Mouse (Mus musculus) layer of hippocampus, postnatal 14 days (tissue): Measurements from ENCODE around the gene Gbp8. TPM values are rescaled to one million over a fixed set of nuclear protein-coding genes. Genes with fewer than 3 reads are reported as not detected.
A peak's percentile ranks its signal among the peaks of the same experiment; 100 is the strongest.
"Not testable (repeated sequence)": the region's sequence is repeated elsewhere in the genome, so short reads cannot be mapped to it uniquely, and the experiment has no call there.

ENCODE experiments used
- DNase-seq, 2 experiments: peaks; one replicate each; pipeline ENCODE4 v3.0.0; 2021 to 2022; ENCODE audit warnings: low spot score in 2 of 2, mixed read lengths in 1 of 2
- long read RNA-seq, 2 experiments: library from polyadenylated mRNA; stranded (forward); transcript quantifications; one replicate each; pipeline ENCODE4 v2.0.0; 2021
- total RNA-seq, 2 experiments: library from RNA; stranded (reverse); gene quantifications; 2 replicates each; pipeline ENCODE4 v1.2.3; 2021

Gbp8 gene
- under 1 TPM; 0.18 to 0.21 TPM for total RNA-seq
- long read RNA-seq, experiment 1, result 0 reads
- long read RNA-seq, experiment 2, result 0 reads

GRCm38 (mm10) chr5:105139409-105140088 is at the start of gene Gbp8, which contains the start of the genes Gbp9 and Gbp4:
Gene Gbp8 (minus strand): TSS chr5:105139540.
Gene Gbp9 (minus strand): TSS chr5:105139539.
Gene Gbp4 (minus strand): TSS chr5:105139586.
- DNase-seq, result not testable (repeated sequence)

GRCm38 (mm10) chr5:105181446-105181845 is 42.1 kb upstream of the Gbp8 start:
- no peak for DNase-seq

GRCm38 (mm10) chr5:105156582-105156981 is 17.2 kb upstream of the Gbp8 start:
- no peak for DNase-seq

GRCm38 (mm10) chr5:105154049-105154448 is 14.7 kb upstream of the Gbp8 start:
- no peak for DNase-seq

GRCm38 (mm10) chr5:105148062-105148461 is 8.7 kb upstream of the Gbp8 start:
- not testable (repeated sequence) for DNase-seq

- no peak for DNase-seq
Observed at GRCm38 (mm10) chr5:105146447-105146846, 7.1 kb upstream of the Gbp8 start.

- DNase-seq, result not testable (repeated sequence)
Observed at GRCm38 (mm10) chr5:105145731-105146130, 6.4 kb upstream of the Gbp8 start.

- DNase-seq, result not testable (repeated sequence)
Observed at GRCm38 (mm10) chr5:105140089-105140810, 910 bp upstream of the Gbp8 start.

GRCm38 (mm10) chr5:105138906-105139305 is 434 bp downstream of the Gbp8 start:
- no peak for DNase-seq

GRCm38 (mm10) chr5:105136706-105137304 is 2.5 kb downstream of the Gbp8 start:
- DNase-seq, result not testable (repeated sequence)

GRCm38 (mm10) chr5:105121731-105122130 is 17.6 kb downstream of the Gbp8 start:
- peak in 1 of 2 experiments; percentile 24 for DNase-seq

GRCm38 (mm10) chr5:105115740-105116139 is 23.6 kb downstream of the Gbp8 start:
- no peak for DNase-seq

- no peak for DNase-seq
Observed at GRCm38 (mm10) chr5:105114696-105115095, 24.6 kb downstream of the Gbp8 start.

- DNase-seq, result no peak
Observed at GRCm38 (mm10) chr5:105113656-105114055, 25.7 kb downstream of the Gbp8 start.

- DNase-seq, result peak in 1 of 2 experiments; percentile 14
Observed at GRCm38 (mm10) chr5:105110271-105110852, 29.0 kb downstream of the Gbp8 start.

- not testable (repeated sequence) for DNase-seq
Observed at GRCm38 (mm10) chr5:105109775-105110174, 29.6 kb downstream of the Gbp8 start.

- DNase-seq, result not testable (repeated sequence)
Observed at GRCm38 (mm10) chr5:105105689-105106088, 33.7 kb downstream of the Gbp8 start.

- no peak for DNase-seq
Observed at GRCm38 (mm10) chr5:105081900-105082299, 57.4 kb downstream of the Gbp8 start.

- not testable (repeated sequence) for DNase-seq
Observed at GRCm38 (mm10) chr5:105068356-105068755, 71.0 kb downstream of the Gbp8 start.

- DNase-seq, result not testable (repeated sequence)
Observed at GRCm38 (mm10) chr5:105064443-105064842, 74.9 kb downstream of the Gbp8 start.

- no peak for DNase-seq
Observed at GRCm38 (mm10) chr5:105063321-105063720, 76.0 kb downstream of the Gbp8 start.
